Mouse (Mus musculus) layer of hippocampus, adult 11-12 months (tissue): Measurements from ENCODE around the gene Trpc4ap.

Experiments
- DNase-seq: peaks from one replicate; pipeline ENCODE4 v3.0.0; 2022; ENCODE audit warnings: low spot score

Gene Trpc4ap

DNA sequence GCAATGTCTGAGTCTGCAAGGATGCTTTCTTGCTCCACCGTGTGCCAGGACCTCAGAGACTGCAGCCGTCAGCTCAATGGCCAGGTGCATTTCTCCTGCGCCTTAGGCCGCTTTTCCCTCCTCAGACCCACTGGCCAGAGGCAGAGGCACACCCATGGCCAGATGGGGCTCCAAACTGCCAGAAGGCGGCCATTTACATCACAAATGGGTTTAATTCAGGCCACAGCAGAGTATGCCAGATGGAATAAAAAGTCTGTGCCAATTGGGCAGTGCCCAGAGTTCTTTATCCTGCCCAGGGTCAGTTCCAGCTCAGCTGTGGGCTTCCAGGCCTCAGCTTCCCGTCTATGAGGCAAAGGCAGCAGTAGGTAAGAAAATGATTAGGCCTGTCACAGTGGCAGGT is 51.5 kb downstream of the Trpc4ap start:
- DNase-seq: peak; percentile 69

DNA sequence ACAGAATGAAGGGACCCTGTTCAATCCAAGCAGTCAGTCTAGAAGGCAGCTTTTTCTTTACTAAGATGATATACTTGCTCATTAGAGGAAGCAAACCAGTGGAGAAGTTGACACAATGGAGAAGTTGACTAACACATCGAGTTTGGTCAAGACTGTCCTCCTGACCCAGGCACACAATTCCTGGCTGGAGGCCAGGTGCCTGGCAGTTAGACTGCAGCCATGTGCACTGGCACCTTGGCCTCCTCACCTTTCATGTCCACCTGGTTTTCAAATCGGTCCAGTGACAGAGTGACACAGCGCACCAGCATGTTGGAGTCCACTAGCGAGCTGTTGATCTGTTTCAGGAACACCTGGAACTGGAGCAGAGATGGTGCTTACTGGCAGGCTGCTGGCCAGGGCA is 54.8 kb downstream of the Trpc4ap start:
- DNase-seq: no peak

DNA sequence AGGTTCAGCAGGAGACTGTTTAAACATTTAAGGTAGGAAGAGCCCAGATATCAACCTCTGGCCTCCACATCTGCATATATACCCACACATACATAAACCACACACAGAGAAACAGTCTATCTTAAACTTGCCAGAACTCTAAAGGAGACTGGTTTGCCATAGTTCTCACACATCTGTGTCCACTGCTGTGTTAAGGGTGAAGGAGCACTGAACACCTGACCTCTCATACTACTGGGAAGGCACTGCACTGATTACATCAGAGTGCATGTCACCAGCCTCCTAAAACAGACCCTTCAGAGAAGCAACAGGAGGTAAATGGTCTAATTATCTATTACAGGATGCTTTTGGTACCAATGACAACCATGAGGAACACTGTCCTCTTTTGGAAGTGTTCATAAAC is 55.3 kb downstream of the Trpc4ap start:
- no peak for DNase-seq

DNA sequence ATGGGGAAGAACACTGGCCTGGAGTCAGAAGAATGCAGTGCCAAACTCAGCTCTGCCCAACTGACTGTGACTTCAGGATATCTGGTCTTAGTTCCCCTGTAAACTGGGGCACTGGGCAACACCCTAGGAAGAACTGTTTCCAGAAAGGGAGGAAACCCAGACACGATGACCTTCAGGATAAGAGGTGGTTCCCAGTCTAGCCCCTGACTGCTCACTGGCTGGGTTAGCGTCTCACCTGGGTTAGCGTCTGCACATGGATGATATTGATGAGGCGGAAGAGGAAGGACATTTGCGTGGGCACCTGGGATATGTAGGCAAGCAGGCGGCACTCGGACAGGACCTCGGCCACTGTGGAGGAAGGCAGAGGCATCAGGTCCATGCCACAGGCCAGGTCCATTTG is 56.2 kb downstream of the Trpc4ap start:
- DNase-seq: no peak

DNA sequence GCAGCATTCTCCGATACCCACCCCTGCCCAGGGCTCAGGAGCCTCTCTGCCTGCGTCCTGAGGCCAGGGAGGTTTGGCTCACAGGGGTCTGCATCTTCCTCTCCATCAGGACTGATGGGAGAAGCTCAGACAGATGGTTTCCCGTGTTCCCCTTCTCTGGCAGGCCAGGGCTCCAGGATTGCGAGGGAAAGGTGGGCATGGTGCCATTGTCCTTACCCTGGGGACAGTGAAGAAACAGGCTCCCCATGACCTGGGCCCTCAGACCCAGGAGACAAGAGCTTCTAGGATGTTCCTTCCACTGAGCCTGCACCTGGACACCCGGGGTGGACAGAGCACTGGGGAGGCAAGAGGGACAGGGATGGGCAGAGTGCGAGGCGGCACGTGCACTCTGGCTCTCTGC is 57.6 kb downstream of the Trpc4ap start:
- no peak for DNase-seq

DNA sequence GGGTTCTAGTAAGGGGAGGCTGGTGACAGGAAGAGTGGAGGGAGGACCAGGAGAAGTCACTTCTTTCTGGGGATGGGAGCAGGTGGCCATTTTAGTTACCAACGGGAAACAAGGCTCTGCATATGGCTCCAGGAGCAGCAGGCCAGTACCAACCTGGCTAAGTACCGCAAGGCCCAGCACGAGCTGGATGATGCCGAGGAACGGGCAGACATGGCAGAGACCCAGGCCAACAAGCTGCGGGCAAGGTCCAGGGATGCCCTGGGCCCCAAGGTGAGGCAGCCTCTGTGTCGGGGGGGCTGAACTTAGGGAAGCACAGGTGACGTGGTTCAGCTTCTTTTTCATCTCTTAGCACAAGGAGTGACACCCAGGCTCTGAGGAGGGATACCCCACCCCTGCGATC is 58.5 kb downstream of the Trpc4ap start:
- no peak for DNase-seq

DNA sequence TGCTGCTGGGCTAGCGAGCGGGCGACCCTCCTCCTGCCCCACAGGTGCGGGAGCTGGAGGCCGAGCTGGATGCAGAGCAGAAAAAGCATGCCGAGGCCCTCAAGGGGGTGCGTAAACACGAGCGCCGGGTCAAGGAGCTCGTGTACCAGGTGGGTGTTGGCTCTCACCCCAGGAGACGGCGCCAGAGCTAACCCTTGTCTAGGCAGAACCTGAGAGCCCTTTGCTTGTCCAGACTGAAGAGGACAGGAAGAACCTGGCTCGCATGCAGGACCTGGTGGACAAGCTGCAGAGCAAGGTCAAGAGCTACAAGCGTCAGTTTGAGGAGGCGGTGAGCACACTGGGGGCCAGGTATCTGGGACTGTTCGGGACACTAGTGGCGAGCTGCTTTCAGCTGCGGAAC is 59.1 kb downstream of the Trpc4ap start:
- DNase-seq: no peak

DNA sequence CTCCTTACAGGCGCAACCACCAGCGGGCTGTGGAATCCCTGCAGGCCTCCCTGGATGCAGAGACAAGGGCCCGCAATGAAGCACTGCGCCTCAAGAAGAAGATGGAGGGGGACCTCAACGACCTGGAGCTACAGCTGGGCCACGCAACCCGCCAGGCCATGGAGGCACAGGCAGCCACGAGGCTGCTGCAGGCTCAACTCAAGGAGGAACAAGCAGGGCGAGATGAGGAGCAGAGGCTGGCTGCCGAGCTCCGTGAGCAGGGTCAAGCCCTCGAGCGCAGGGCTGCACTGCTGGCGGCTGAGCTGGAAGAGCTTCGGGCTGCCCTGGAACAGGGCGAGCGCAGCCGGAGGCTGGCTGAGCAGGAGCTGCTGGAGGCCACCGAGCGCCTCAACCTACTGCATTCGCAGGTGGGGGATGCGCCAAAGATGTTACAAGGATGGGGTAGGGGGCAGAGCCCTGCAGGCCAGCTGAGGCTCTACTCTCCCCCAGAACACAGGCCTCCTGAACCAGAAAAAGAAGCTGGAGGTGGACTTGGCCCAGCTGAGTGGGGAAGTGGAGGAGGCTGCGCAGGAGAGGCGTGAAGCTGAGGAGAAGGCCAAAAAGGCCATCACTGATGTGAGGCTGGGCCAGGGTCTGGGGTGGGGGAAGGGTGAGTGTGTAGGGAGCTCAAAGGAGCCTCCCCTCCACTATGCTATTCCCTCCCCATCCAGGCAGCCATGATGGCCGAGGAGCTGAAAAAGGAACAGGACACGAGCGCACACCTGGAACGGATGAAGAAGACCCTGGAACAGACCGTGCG is 59.8 kb downstream of the Trpc4ap start:
- no peak for DNase-seq

DNA sequence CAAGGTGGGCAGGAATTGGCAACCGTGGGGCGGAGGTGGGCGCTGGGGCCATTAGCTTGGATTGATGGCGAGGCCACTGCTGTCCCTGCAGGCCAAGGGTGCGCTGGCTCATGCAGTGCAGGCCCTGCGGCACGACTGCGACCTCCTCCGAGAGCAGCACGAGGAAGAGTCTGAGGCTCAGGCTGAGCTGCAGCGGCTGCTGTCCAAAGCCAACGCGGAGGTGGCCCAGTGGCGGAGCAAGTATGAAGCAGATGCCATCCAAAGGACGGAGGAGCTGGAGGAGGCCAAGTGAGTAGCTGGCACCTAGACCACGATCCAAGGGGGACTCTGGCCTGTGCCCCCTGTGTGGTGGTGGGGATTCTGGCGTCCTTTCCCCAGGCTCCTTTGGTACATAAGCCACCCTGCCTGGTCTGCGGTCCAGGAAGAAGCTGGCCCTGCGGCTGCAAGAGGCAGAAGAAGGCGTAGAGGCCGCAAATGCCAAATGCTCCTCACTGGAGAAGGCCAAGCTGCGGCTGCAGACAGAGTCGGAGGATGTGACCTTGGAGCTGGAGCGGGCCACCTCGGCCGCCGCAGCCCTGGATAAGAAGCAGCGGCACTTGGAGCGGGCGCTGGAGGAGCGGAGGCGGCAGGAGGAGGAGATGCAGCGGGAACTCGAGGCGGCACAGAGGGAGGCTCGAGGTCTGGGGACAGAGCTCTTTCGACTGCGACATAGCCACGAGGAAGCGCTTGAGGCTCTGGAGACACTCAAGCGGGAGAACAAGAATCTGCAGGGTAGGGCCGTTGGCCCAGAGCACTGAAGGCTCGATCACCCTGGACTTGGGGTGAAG is 61.4 kb downstream of the Trpc4ap start:
- no peak for DNase-seq

DNA sequence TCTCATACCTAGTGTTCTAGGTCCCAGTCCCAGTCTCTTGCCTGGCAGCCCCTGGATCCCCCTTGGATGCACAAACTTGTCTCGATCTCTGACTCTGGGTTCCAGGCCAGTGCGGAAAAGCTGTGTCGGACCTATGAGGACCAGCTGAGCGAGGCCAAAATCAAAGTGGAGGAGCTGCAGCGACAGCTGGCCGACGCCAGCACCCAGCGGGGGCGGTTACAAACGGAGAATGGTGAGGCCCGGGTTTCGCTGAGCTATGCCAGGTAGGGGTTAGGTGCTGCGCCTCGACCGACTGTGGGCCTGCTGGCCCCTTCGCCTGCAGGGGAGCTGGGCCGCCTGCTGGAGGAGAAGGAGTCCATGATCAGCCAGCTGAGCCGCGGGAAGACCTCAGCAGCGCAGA is 62.0 kb downstream of the Trpc4ap start:
- DNase-seq: no peak

DNA sequence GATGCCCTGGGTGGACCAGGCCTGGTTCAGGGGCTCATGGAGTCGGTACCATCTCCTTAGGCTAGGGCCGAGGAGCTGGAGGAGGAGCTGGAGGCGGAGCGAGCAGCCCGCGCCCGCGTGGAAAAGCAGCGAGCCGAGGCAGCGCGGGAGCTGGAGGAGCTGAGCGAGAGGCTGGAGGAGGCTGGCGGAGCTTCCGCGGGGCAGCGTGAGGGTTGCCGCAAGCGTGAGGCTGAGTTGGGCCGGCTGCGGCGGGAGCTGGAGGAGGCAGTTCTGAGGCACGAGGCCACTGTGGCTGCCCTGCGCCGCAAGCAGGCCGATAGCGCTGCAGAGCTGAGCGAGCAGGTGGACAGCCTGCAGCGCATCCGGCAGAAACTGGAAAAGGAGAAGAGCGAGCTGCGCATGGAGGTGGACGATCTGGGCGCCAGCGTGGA is 62.9 kb downstream of the Trpc4ap start:
- DNase-seq: peak; percentile 53

DNA sequence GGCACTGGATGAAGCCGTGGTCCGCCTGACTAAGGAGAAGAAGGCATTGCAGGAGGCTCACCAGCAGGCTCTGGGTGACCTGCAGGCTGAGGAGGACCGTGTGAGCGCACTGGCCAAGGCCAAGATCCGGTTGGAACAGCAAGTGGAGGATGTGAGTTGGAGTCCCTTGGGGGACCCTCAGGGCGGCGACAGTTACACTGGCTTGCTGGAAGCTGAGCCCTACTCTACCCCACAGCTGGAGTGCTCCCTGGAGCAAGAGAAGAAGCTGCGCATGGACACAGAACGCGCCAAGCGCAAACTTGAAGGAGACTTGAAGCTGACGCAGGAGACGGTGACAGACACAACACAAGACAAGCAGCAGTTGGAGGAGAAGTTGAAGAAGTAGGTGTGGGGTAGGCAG is 63.7 kb downstream of the Trpc4ap start:
- DNase-seq: no peak

DNA sequence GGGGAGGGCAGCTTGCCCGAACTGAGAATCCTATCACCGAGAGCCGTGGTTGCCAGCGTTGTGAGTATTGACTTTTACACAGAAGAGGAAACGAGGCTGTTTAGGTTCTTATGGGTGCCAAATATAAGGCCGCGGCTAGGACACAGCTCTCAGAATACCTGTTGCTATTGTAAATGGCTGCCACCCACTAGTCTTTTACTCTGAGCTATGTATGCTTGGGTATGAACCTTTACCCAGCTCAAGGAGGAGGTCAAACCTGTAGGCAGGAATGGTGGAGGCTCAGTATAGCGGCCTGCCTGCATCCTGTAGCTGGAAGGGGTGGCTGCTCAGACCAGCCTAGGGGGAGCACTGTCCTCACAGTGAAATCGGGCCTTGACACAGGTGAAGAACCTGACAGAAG is 64.1 kb downstream of the Trpc4ap start:
- no peak for DNase-seq

DNA sequence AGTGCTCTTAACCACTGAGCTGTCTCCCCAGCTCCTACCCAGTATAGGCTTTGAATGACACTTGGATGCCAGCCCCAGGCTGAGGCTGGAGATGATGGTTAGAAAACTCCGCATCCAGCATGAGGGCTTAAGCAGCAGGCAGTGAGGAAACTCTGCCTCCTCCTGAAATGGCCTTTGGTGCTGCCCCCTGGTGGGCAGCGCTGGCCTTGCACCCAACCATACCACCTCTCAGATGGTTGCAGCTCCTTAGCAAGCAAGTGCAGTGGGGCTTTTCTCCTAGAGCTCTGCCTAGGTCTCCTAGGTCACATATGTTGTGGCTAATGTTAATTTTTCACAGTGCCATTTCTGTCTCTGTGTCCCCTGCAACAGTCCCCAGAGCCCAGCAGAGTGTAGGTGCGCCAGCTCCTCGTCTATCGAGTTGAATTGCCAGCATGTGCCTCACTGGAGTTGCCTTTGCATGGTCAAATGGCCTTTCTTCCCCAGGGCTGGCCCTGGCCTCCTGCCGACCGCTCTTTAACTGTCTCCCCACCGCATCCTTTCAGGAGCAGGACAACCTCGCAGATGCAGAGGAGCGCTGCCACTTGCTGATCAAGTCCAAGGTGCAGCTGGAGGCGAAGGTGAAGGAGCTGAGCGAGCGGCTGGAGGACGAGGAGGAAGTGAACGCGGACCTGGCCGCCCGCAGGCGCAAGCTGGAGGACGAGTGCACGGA is 65.0 kb downstream of the Trpc4ap start:
- peak; percentile 79 for DNase-seq

DNA sequence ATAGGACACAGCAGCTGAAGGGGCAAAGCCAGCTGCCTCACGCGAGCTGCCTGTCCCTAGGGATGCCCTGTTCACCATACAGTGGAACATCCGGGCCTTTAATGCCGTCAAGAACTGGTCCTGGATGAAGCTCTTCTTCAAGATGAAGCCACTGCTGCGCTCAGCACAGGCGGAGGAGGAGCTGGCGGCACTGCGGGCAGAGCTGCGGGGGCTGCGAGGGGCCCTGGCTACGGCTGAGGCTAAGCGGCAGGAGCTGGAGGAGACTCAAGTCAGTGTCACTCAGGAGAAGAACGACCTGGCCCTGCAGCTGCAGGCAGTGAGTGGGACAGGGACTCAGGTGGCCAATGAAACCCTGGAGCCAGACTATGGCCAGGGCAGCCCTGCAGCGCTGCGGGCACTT is 65.9 kb downstream of the Trpc4ap start:
- DNase-seq: no peak

DNA sequence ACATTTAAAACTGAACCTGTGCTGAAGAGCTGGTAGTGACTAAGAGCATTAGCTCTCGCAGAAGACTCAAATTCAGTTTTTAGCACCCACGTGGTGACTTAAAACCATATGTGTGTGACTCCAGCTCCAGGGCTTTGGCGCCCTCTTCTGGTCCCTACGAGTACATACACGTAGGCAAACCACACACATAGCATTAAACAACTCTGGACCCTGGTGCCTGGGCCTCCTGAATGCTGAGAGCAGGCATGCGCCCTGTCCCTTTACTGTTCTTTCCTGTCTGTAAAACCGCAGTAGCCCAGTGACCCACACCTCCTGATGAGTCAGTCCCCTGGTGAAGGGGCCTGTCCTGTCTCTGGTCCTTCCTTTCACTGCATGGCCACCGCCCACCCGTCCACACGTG is 67.5 kb downstream of the Trpc4ap start:
- no peak for DNase-seq

DNA sequence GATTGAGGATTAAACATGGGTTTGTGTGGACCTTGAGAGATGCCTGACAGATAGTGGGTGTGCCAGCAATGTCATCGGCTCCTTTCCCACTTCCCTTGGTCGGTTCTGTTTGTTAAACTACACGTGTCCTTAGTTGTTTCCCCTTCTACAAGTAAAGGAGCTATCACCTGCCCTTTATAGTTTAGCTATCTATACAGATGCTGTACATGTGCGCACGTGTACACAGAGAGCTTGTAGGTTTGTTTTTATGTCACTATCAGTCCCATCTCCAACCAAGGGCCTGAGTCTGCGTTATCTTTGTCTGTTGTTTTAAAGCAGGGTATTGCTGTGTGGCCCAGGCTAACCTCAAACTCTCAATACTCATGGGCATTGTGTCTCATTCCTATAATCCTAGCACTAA is 68.2 kb downstream of the Trpc4ap start:
- no peak for DNase-seq

DNA sequence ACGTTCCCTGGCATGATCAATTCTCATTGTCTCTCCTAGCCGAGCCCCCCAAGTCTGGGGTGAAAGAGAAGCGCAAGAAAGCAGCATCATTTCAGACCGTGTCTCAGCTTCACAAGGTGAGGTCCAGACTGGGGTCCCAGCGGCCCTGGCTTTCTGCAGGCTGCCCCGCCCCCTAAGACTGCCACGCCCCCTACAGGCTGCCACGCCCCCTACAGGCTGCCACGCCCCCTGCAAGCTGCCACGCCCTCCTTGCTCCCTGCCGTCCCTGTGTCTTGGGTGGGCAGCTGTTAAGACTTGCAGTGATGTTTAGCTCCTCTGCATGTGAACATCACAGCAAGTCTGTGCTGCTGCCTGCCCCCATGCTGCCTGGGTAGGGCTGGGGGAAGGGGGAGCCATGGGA is 69.6 kb downstream of the Trpc4ap start:
- no peak for DNase-seq

DNA sequence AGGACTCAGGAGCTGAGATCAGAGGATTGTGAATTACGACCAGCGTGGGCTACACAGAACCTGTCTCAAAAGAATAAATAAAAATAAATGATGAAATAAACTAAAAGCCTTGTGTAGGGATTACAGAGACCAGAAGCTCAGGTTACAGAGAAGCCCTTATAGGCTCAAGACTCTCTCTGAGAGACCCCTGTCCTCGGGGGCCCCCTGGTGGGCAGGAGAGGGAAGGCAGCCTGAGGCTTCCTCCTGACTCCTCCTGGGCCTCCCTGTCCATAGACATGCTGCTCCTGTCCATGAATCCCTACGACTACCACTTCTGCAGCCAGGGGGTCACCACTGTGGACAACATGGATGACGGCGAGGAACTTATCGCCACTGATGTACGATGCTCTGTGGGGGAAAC is 72.4 kb downstream of the Trpc4ap start:
- DNase-seq: peak; percentile 93

DNA sequence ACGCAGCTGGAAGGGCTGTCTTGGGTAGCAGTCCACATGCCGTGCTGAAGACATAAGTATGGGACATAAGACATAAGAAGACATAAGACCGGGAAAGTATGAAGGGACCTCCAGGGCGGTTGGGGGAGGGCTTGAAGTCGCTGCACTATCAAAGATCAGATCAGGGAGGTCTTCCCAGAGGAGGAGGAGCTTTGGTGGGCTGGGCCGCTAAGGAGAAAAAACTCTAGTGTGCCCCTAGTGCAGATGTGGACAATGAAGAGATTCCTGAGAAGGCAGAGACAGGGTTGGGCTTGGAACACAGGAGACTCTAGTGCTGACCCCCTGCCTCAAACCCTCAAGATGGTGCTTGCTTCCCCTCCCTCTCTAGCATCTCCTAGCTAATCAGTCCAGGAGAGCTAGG is 75.2 kb downstream of the Trpc4ap start:
- DNase-seq: no peak

DNA sequence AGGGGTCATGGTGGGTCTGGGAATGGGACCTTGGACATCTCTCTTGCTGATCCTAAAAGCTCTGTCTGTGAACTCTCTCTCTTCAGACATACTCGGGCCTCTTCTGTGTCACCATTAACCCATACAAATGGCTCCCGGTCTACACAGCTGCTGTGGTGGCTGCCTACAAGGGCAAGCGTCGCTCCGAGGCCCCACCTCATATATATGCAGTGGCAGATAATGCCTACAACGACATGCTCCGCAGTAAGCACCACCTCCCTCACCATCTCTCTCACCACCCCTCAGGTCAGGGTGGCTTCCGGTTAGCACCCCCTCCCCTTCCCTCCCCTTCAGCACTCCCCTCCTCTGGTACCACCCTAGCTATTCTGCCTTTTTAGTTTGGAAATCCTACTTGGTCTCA is 78.2 kb downstream of the Trpc4ap start:
- DNase-seq: no peak

DNA sequence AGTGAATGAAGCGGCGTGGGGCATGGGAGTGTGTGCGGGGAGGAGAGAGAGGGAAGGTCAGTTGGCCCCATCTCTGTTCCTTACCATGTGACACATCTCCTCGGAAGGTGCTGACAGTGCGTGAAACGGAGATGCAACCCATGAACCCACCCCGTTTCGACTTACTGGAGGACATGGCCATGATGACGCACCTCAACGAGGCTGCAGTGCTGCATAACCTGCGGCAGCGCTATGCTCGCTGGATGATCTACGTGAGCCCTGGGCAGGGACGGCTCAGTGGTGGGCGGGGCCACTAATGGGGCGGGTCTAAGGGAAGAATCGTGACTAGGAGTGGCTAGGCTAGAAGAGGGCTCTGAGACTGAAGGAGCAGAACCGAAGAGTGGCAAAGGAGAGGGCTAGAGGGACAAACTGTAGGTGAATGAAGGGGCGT is 78.8 kb downstream of the Trpc4ap start:
- no peak for DNase-seq
